Mouse (Mus musculus): ENCODE measurements at regions not wholly inside any gene's neighbourhood (a gene's known extent, or its start where the extent isn't known, plus 50 kb on each side); places are given as distances from the start of the nearest gene placed in this dataset.

DNA sequence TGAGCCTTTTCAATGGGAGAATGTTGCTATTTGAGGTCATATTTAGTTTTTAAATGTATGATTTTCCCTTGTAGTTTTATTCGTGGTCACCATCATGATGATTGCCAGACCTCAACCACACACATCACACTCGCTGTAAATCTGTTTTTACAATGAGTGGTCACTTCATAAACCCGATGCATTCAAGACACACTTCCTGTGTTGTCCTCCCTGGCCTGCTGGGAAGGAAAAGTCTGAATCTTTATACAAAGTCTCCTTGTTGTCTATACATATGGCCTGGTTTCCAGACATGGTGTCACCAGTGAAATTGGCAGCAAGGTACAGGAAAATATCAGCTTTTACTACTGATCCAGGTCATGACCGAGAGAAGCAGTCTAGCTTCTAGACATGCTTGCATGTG is 230.7 kb upstream of the P2ry1 start:
- no peak for TF ChIP-seq CTCF (IDR thresholded peaks at IDR 0.05; ENCODE audit: control insufficient read depth, insufficient read depth, insufficient replicate concordance, low read depth, low read length)
- TF ChIP-seq POLR2A (IDR thresholded peaks at IDR 0.05; ENCODE audit: control insufficient read depth, low read depth, low read length), result no peak

Measured in testis, adult 2 months (tissue).